Mouse (Mus musculus) c-Kit-negative CD71-positive TER-119-positive erythroid progenitor cells, embryonic 14.5 days (primary cell): Measurements from ENCODE around the gene Tubb5.
A peak's percentile ranks its signal among the peaks of the same experiment; 100 is the strongest.
"Not testable (repeated sequence)": the region's sequence is repeated elsewhere in the genome, so short reads cannot be mapped to it uniquely, and the experiment has no call there.

ENCODE experiments used
- DNase-seq: peaks from one replicate; pipeline ENCODE4 v3.0.0-alpha.2; 2013; ENCODE audit warnings: low read depth, low spot score

Gene Tubb5

DNA sequence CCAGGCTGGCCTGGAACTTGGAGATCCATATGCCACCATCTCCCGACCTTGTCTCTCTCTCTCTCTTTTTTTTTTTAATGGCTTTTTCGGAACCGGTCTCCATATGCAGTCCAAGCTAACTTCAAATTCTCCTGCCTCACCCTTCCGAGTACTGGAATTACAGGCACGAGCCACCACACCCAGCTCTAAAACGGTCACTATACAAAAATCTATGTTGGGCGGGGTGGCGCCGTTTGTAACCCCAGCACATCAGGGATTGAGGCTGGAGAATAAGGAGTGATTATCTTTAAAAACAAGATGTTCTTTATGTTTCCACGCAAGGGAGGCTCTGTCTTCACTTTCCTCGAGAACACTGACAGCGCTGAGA, 22.7 kb upstream of the Tubb5 start:
- no peak for DNase-seq

DNA sequence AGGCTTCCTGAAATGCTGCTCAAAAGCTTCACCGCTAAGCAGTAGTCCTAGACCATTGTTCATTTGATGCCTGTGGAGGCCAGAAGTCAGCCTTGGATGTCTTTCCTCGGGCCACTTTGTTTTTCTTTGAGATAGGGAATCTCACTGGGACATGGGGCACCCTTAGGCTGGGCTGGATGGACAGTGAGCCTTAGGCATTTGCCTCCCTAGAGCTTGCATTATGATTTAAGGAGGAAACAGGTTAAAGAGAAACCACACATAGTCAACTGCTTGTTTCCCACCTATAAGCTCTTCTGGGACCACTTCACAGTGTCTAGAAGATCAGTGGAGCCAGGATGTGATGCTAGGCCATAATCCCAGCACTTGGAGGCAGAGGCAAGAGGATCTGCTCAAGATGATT, 21.7 kb upstream of the Tubb5 start:
- DNase-seq = no peak

DNA sequence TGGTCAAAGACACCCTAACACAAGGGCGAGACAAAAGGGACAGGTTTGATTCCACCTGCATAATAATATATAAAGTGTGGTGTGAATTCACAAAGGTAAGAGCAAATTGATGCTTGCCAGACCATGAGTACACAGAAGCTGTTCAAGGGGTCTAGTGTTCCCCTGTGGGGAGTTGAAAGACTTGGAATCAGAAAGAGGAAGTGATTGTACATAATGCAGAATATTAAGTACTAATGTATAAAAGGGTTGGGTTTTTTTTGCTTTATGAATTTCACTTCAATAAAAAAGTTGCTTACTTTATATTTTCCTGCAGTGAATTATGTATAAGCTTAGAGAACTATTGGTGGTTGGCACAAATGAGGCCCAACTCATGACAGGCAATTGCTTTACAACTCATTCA, 21.3 kb upstream of the Tubb5 start:
- no peak for DNase-seq

DNA sequence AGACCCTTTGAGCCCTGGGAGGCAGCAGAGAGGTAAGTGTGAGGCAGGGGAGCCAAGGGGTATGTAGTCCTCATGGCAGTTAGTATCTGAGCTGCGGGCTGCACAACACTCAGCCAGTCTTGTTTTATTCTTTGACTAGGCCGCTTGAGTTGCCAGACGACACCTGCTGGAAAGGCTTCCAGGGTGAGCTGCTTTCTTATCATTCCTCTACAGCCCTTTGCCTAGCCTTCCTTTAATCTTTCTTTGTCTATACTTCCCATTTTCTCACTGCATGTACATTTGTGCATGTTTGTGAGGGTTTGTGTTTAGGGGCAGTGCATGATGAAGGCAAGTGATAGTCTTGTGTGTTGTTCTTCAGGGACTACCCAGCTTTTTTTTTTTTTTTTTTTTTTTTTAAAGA, 12.9 kb upstream of the Tubb5 start:
- no peak for DNase-seq

DNA sequence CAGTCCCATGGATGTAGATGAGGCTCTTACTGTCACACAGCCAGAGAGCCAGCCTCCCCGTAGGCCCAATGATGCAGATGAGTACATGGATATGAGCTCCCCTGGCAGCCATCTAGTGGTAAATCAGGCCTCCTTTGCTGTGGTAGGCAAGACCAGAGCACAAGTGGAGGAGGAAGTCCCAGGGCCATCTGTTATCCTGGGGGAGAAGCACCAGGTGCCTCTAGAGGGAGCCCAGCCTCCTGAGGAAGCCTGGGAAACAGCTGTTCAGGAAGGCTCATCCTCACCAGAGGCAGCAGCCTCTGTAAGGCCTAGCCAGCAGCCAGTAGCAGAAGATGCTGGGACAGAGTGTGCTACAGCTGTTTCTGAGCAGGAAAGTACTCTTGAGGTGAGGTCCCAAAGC, 10.0 kb upstream of the Tubb5 start:
- no peak for DNase-seq

DNA sequence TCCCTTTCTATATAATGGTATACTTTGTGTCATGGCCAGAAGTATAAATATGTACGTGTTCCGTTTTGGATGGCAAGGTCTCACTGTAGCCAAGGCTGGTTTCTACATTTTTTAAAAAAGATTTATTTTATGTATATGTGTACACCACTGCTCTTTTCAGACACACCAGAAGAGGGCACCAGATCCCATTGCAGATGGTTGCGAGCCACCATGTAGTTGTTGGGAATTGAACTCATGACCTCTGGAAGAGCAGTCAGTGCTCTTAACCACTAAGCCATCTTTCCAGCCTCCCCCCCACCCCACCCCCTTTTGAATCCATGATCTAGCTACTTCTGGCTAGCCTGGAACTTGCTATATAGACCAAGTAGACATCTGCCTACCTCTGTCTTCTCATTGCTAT, 5.4 kb upstream of the Tubb5 start:
- DNase-seq = no peak

DNA sequence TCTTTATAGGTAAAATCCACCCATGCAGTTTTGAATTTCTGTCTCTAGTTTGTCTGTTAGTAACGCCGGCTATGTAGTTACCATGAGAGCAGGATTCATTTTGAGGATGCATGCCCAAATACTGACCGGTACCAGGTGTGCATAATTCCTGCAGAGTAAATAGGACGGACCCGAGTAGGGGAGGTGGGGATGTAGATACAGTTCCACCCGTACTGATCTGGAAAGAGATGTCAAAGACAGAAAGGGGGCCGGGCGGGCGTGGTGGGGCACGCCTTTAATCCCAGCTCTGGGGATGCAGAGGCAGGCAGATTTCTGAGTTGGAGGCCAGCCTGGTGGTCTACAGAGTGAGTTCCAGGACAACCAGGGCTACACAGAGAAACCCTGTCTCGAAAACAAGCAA, 3.9 kb upstream of the Tubb5 start:
- no peak for DNase-seq

DNA sequence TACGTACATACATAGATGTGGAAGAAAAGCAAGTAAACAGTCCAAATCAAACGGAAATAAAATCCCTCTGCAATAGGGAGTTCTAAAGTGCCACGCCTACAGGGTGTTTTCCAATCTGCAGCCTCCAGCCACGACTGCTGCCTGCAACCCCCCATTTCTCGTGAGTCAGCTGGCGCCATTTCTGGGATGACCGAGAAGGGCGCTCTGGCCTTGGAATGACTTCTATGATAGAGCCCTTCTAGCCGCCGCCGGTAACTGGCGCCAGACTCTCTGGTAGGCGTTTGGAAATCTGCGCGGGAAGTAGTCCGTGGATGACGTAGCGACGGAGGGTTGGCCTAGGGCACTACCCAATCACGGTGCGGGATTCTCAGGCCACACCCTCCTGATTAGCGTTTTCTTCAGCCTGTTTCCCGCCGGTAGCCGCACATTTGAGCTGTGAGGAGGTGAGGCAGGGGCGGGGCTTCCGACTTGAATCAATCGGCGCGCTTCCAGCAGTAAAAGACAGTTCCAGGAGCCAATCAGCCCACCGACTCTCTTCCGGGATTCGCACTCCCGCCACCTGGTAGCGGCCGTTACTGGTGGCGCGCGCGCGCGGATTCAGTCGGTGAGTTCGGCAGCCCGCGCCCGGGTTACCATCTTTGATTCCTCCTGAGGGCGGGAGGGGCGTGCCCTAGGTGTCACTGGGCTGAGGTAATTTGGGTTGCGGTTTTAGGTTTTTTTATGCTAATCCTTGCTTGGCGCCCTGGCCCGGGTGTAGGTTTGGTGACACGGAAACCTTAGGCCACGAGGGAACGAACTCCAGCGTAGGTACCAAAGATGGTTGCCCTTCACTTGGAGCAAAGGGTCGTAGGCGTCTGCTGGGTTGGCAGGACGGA, 3.2 kb upstream of the Tubb5 start, which contains the start of gene Mdc1:
Gene Mdc1 (plus strand): TSS at position 440 of the 875 bp plus-strand sequence.
- DNase-seq = peak; percentile 100

DNA sequence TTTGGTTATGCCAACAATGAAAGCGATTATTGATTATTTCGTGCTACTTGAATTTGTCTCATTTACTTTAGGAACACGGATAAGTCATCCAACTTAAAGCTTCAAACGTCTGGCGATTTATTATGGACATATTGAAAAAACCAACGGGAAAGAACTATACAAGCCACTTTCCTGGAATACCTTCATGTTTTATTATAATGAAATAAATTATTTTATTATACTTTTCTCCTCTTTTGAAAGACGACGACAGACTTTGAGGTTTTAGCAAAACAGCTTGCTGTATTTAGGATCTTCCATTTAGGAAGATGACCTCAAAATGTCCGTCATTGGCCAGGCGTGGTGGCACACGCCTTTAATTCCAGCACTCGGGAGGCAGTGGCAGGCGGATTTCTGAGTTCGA, 2.5 kb upstream of the Tubb5 start:
- DNase-seq = no peak

DNA sequence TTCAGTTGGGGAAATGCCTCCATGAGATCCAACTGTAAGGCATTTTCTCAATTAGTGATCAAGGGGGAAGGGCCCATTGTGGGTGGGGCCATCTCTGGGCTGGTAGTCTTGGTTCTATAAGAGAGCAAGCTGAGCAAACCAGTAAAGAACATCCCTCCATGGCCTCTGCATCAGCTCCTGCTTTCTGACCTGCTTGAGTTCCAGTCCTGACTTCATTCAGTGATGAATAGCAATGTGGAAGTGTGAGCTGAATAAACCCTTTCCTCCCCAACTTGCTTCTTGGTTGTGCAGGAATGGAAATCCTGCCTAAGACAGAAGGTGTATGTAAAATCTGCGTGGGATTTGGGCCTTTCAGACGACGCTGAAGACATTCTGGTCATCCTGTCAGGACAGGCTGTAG, 896 bp upstream of the Tubb5 start:
- not testable (repeated sequence) for DNase-seq

DNA sequence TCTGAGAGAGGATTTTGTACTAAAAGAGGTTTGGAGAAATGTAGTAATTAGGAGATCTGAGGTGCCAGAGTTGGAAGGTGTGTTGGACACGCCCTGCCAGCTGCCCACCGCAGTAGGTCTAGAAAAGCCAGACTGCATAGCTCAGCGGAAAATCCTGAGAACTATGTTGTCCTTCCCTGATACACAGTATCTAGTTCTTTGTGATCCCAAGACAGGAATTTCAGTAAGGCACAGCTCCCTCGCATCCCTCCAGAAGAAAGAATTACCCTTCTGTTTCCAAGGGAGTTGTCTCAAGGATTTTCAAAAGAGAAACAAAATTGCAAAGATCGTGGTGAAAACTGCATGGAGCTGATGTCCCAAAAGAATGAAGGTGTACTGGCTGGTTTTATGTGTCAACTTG, 464 bp upstream of the Tubb5 start:
- no peak for DNase-seq

DNA sequence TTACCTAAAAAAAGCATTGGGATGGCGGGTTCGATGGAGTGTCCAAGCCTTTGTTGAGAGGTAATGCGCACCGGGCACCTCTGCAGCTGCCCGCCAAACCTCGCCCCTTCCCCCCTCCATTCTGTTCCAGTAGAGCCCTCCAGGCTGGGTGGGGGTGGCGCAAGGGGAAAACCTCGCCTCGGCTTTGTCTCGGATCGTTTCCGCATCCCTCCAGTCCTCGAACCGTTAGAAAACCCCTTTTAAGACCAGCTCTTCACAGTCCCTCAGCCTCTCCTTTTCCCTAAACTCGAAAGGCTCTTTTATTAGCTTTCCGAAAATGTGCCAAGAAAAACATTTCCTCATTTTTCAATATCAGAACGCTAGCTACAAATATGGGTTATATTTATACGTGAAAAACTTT, 619 bp downstream of the Tubb5 start:
- DNase-seq = no peak

DNA sequence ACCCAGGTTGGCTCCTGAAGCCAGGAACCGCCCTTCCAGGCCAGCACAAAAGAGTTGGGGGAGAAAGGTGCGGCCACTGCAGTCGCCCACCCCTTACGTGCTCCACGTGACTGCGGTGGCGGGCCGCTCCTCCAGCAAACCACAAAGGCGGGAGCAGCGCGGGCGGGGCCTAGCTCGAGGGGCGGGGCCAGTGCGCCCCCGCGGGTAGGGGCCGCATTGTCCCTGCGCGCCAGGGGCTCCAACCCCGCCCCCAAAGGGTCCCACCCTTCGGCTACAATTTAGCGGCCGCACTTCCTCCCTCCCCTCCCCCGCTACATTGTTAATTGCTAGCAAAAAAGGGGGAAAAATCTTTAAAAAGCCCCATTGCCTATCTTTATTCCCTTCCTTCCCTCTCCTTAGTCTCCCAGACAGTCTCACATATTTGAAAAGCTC, 1.1 kb downstream of the Tubb5 start:
- no peak for DNase-seq

DNA sequence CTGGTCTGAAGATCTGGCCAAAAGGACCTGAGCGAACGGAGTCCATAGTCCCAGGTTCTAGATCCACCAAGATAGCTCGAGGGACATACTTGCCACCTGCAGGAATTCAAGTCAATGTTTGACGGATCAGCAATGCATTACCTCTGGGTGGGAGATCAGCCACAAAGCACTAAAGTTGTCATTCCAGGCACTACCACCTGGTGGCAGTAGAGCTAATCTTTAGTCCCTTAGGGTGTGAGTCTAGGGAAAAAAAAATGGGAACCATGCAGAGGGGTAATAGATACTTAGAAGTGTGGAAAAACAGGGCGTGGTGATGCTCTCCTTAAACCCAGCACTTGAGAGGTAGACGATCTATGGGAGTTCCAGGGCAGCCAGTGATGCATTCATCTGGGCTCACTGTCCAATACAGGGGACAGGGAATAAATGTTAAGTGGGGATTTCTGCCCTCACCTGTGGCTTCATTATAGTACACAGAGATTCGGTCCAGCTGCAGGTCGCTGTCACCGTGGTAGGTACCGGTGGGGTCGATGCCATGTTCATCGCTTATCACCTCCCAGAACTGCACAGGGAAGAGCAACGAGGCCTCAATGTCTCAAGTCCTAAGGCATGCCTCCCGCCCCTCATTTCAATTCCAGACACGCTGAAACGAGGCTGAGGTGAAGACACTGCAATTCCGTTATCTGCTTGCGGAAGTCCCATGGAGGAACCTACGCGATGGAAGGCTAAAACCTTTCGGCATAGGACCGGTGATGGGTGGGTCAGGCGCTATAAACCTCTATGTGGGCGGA, 1.7 kb downstream of the Tubb5 start:
- peak; percentile 83 for DNase-seq

DNA sequence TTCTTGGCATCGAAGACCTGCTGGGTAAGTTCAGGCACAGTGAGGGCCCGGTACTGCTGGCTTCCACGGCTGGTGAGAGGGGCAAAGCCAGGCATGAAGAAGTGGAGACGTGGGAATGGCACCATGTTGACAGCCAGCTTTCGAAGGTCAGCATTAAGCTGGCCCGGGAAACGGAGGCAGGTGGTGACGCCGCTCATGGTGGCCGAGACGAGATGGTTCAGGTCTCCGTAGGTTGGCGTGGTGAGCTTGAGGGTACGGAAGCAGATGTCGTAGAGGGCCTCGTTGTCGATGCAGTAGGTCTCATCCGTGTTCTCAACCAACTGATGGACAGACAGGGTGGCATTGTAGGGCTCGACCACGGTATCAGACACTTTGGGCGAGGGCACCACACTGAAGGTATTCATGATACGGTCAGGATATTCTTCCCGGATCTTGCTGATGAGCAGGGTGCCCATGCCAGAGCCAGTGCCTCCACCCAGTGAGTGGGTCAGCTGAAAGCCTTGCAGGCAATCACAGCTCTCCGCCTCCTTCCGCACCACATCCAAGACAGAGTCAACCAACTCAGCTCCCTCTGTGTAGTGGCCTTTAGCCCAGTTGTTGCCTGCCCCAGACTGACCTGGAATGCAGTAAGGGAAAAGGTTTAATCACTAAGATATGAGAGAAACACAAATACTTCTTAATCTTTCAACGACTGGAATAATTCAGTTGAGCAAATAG, 2.5 kb downstream of the Tubb5 start:
- DNase-seq = no peak

DNA sequence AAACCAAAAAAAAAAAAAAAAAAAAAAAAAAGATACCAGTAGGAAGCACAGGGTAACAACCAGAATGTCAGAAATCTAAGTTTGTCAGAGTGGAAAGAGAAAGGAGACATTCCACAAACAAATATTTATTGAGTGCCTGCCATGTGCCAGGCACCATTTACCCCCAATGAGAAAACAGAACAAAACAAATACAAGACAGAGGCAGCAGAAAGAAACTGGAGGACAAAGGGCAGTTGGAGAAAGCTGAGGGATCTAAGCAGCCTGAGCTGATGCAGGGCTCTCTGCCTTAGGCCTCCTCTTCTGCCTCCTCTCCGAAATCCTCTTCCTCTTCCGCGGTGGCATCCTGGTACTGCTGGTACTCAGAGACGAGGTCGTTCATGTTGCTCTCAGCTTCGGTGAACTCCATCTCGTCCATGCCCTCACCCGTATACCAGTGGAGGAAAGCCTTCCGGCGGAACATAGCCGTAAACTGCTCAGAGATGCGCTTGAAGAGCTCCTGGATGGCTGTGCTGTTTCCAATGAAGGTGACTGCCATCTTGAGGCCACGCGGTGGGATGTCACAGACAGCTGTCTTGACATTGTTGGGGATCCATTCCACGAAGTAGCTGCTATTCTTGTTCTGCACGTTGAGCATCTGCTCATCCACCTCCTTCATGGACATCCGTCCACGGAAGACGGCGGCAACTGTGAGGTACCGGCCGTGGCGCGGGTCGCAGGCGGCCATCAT, 3.2 kb downstream of the Tubb5 start:
- DNase-seq = no peak

DNA sequence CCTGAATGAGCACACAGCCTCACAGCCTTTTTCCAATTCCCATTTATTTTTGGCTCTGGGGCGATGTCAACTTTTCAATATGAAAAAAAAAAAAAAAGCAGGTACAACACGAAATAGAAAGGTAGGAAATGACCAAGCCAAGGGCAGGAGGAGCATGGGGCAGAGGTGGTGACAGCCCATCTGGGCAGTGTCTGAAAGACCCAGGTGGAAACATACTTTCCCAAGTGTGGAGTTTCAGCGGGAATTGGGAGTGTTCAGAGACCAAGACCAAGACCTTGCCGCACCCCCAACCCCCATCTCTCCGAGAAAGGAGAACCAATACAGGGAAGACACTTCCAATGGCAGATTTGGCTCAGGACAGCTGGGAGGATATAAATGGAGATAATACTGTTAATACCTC, 4.2 kb downstream of the Tubb5 start:
- DNase-seq = no peak

DNA sequence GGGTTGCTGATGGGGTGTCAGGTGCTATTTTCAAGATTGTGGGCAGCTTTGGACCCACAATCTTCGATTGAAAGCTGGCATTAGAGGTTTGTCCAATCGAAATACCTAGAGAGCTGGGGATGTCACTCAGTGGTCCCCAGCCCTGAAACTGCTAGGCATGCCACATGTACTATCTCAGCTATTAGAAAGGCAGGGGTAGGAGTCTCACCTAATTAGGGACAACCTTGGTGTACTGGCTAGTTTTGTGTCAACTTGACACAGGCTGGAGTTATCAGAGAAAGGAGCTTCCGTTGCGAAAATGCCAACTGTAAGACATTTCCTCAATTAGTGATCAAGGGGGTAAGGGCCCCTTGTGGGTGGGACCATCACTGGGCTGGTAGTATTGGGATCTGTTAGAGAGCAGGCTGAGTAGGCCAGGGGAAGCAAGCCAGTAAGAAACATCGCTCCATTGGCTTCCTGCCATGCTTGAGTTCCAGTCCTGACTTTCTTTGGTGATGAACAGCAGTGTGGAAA, 4.8 kb downstream of the Tubb5 start:
- no peak for DNase-seq

DNA sequence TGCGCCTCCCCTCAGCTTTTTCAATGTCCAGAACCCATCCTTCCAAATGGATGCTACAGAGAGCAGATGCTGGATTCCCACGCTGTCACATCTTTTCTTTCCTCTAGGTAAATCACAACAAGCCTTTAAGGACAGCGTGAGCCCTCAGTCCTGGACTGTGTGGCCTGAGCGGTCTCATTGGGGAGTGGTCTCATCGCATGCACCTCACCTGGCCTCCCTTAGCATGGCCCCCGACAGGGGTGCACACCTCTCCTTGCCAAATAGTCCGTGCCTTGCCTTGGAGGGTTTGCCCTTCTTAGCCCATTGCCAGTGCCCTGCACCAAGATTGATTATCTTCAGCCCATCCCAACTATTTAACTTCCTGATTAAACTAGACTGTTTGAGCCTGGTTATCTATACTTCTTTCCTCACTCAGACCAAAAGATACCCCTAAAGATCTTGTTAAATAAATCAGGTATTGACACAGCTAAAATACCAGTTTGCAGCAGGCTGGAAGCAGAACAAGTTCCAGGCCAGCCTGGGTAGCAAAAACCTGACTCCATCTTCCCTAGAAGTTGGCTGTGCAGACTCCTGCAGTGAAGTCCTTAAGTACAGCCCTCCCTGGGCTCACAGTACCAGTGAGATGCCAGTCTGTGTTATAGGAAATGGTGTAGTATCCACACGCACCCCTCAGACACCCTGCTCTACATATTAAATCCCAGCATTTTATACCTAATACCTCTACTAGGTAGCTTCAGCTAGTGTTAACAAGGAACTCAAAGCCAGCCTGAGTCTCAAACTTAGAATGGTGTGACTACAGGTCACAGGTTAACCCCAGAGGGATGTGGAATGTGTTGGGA, 5.5 kb downstream of the Tubb5 start:
- DNase-seq = no peak

DNA sequence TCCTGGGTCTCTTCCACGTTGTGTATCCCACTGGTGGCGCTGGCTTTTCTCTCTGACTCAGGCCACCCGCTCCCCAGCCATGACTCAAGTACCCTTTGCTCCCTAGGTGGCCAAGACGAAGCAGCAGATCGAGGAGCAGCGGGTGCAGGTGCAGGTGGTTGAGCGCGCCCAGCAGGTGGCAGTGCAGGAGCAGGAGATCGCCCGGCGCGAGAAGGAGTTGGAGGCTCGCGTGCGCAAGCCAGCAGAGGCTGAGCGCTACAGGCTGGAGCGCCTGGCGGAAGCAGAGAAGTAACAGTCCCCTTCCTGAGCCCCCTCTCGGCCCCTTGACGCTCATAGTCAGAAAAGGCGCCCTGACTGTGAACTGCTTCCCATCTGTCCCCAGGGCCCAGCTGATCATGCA, 8.4 kb downstream of the Tubb5 start:
- DNase-seq = no peak
